Mouse (Mus musculus): ENCODE data around the gene AI661453. TPM values are rescaled to one million over a fixed set of nuclear protein-coding genes. Genes with fewer than 3 reads are reported as not detected.

Gene AI661453
- total RNA-seq, 4 experiments from 2014 or later: 0.83 to 1.2 (median 0.99) TPM

GRCm38 (mm10) chr17:47441296-47442051 lies 5.1 kb downstream of the AI661453 start:
- DNase-seq: no peak

GRCm38 (mm10) chr17:47442271-47442670 lies 5.9 kb downstream of the AI661453 start:
- no peak for DNase-seq

GRCm38 (mm10) chr17:47444113-47444512 lies 7.7 kb downstream of the AI661453 start:
- no peak for DNase-seq

- no peak for DNase-seq
These were observed 9.1 kb downstream of the AI661453 start for GRCm38 (mm10) chr17:47445518-47445917.

- no peak for DNase-seq
These were observed 9.6 kb downstream of the AI661453 start for GRCm38 (mm10) chr17:47446025-47446424.

- no peak for DNase-seq
These were observed 10.1 kb downstream of the AI661453 start for GRCm38 (mm10) chr17:47446561-47446960.

GRCm38 (mm10) chr17:47448523-47449372 lies 12.3 kb downstream of the AI661453 start:
- DNase-seq: no peak

GRCm38 (mm10) chr17:47449432-47449831 lies 13.0 kb downstream of the AI661453 start:
- DNase-seq: no peak

GRCm38 (mm10) chr17:47450239-47450638 lies 13.8 kb downstream of the AI661453 start:
- no peak for DNase-seq

- DNase-seq: no peak
These were observed 14.6 kb downstream of the AI661453 start for GRCm38 (mm10) chr17:47450880-47451565.

GRCm38 (mm10) chr17:47452886-47453285 lies 16.5 kb downstream of the AI661453 start:
- DNase-seq: no peak

GRCm38 (mm10) chr17:47454675-47455074 lies 18.3 kb downstream of the AI661453 start:
- DNase-seq: no peak

- DNase-seq: no peak
These were observed 21.9 kb downstream of the AI661453 start for GRCm38 (mm10) chr17:47458310-47458709.

- DNase-seq: no peak
These were observed 22.5 kb downstream of the AI661453 start for GRCm38 (mm10) chr17:47458936-47459335.

- no peak for DNase-seq
These were observed 23.0 kb downstream of the AI661453 start for GRCm38 (mm10) chr17:47459341-47459919.

GRCm38 (mm10) chr17:47461688-47462087 lies 25.3 kb downstream of the AI661453 start:
- no peak for DNase-seq

GRCm38 (mm10) chr17:47462209-47462608 lies 25.8 kb downstream of the AI661453 start:
- no peak for DNase-seq

GRCm38 (mm10) chr17:47462728-47463388 lies 26.4 kb downstream of the AI661453 start:
- no peak for DNase-seq

- no peak for DNase-seq
These were observed 28.0 kb downstream of the AI661453 start for GRCm38 (mm10) chr17:47464248-47464965.

GRCm38 (mm10) chr17:47465016-47465415 lies 28.6 kb downstream of the AI661453 start:
- DNase-seq: no peak

- DNase-seq: no peak
These were observed 29.9 kb downstream of the AI661453 start for GRCm38 (mm10) chr17:47466284-47466683.

Measured in adrenal gland, adult 8-10 months (tissue).